Mouse (Mus musculus): Measurements from ENCODE around the gene Gm21095. TPM values are rescaled to one million over a fixed set of nuclear protein-coding genes. Genes with fewer than 3 reads are reported as not detected.
"Not testable (repeated sequence)": the region's sequence is repeated elsewhere in the genome, so short reads cannot be mapped to it uniquely, and the experiment has no call there.

Gm21095 gene
- total RNA-seq (2014; rRNA removed) (not detected in 2 replicates), polyA plus RNA-seq (2015; fragmentation: Nextera tagmentation; extraction: Ambion mirVana) (not detected in 2 replicates)

- not testable (repeated sequence) for H3K36me3 ChIP-seq (ENCODE audit: insufficient read depth, low read length); DNase-seq (ENCODE audit: low spot score); H3K4me3 ChIP-seq (ENCODE audit: low read depth, low read length); H3K9ac ChIP-seq (replicated peaks; ENCODE audit: low read length, poor library complexity, severe bottlenecking); H3K9me3 ChIP-seq (ENCODE audit: low read length); H3K4me1 ChIP-seq (ENCODE audit: insufficient read depth, low read length); ATAC-seq (ENCODE audit: low FRiP score); H3K4me2 ChIP-seq (ENCODE audit: low read depth, low read length, poor library complexity, severe bottlenecking); H3K27me3 ChIP-seq (ENCODE audit: insufficient read depth, low read length); H3K27ac ChIP-seq (ENCODE audit: low read depth, low read length)
- WGBS = 33% methylated on average over 1 of the region's 6 CpGs
Measured at GRCm38 (mm10) chrY:84096979-84097378, at the start of gene Gm21095. Gene Gm21095, plus strand, starts transcription at chrY:84097279.

Data from midbrain, postnatal 0 days (tissue).